19 mouse cellular contexts compared by ENCODE assay signal in genomic region chr17:44061289-44061890, GRCm38 (mm10). TPM values are rescaled to one million over a fixed set of nuclear protein-coding genes. Genes with fewer than 3 reads are reported as not detected.
A peak's percentile ranks its signal among the peaks of the same experiment; 100 is the strongest.
DNase-seq lines count a peak whose midpoint lies in the region; ATAC-seq and TF ChIP-seq lines count a peak whose summit lies in the region.
"Had no signal": no experiment of that assay in that cellular context is flagged by ENCODE, and none has a peak within 500 bp of the region (broad histone marks: within the 10 kb centered on the region; RNA-seq: fewer than 3 reads in every experiment).

No protein-coding gene starts in this region.

- no peaks in the 10 kb centered on the region for H3K36me3 ChIP-seq in embryonic facial prominence, embryonic 14.5 days (ENCODE audit: control insufficient read depth, insufficient read depth, low read length)
- no peaks in the 10 kb centered on the region for H3K36me3 ChIP-seq in limb, embryonic 12.5 days
- H3K36me3 ChIP-seq: hindbrain, embryonic 10.5 days; liver, embryonic 13.5 days; lung, embryonic 15.5 days; neural tube, embryonic 15.5 days had no signal

- peak; percentile 18 for DNase-seq in kidney, postnatal 10 days
- DNase-seq in kidney, adult 11 months = no peak
- peak; percentile 59 for DNase-seq in 3T3-L1 (ENCODE audit: low read depth, low spot score)
- DNase-seq in embryonic facial prominence, embryonic 14.5 days (ENCODE audit: low spot score) = peak; percentile 84
- DNase-seq in layer of hippocampus, postnatal 36 days = no peak
- DNase-seq in adrenal gland, postnatal 10 days = no peak
- DNase-seq in layer of hippocampus, adult 2 months (ENCODE audit: low spot score in 2 of 2) = no peak
- DNase-seq: cerebellum, adult 9-11 months; gastrocnemius, adult 2 months; heart, adult 18-20 months; liver, embryonic 13.5 days; midbrain, embryonic 14.5 days; right cerebral cortex, postnatal 4 days; thymus, postnatal 4 days had no signal

- H3K27ac ChIP-seq in embryonic facial prominence, embryonic 14.5 days (replicated peaks; ENCODE audit: low read depth, low read length) = no peak overlapping the region
- H3K27ac ChIP-seq in limb, embryonic 12.5 days = peak overlapping the region; percentile 41; the same call in 1 of the 2 replicates
- no peak overlapping the region for H3K27ac ChIP-seq in layer of hippocampus, adult 2 months
- H3K27ac ChIP-seq: gastrocnemius, adult 2 months; hindbrain, embryonic 10.5 days; liver, embryonic 13.5 days; lung, embryonic 15.5 days; neural tube, embryonic 15.5 days had no signal

- no peak overlapping the region for H3K4me3 ChIP-seq in embryonic facial prominence, embryonic 14.5 days (ENCODE audit: low read depth, low read length)
- H3K4me3 ChIP-seq in limb, embryonic 12.5 days (replicated peaks) = no peak overlapping the region
- no peak overlapping the region for H3K4me3 ChIP-seq in layer of hippocampus, adult 2 months
- H3K4me3 ChIP-seq: gastrocnemius, adult 2 months; hindbrain, embryonic 10.5 days; liver, embryonic 13.5 days; lung, embryonic 15.5 days; myocyte; neural tube, embryonic 15.5 days had no signal

- TF ChIP-seq CTCF in layer of hippocampus, adult 2 months (conservative IDR thresholded peaks at IDR 0.05) = no peak

- H3K27me3 ChIP-seq in embryonic facial prominence, embryonic 14.5 days (replicated peaks; ENCODE audit: control insufficient read depth, insufficient read depth, low read length) = no peaks in the 10 kb centered on the region
- no peaks in the 10 kb centered on the region for H3K27me3 ChIP-seq in limb, embryonic 12.5 days
- H3K27me3 ChIP-seq: liver, embryonic 13.5 days; lung, embryonic 15.5 days; neural tube, embryonic 15.5 days had no signal

- ATAC-seq in embryonic facial prominence, embryonic 14.5 days (ENCODE audit: low read depth) = peak; percentile 67
- peak; percentile 71 for ATAC-seq in limb, embryonic 12.5 days (ENCODE audit: insufficient number of reproducible peaks, insufficient read depth, low FRiP score, low TSS enrichment, low read depth)

- H3K9me3 ChIP-seq in embryonic facial prominence, embryonic 14.5 days (ENCODE audit: control insufficient read depth, low read length) = no peaks in the 10 kb centered on the region
- no peaks in the 10 kb centered on the region; the same call in 1 of the 2 replicates for H3K9me3 ChIP-seq in limb, embryonic 12.5 days
- H3K9me3 ChIP-seq: hindbrain, embryonic 10.5 days; liver, embryonic 13.5 days; lung, embryonic 15.5 days; neural tube, embryonic 15.5 days had no signal

- 55% methylated on average over 5 of the region's 5 CpGs for WGBS in embryonic facial prominence, embryonic 14.5 days
- 49% methylated on average over 5 of the region's 5 CpGs for WGBS in limb, embryonic 12.5 days

- peaks cover 7% of the 10 kb centered on the region; the same call in 1 of the 2 replicates for H3K4me1 ChIP-seq in embryonic facial prominence, embryonic 14.5 days (ENCODE audit: control insufficient read depth, insufficient read depth, low read length)
- peaks cover 18% of the 10 kb centered on the region for H3K4me1 ChIP-seq in limb, embryonic 12.5 days (replicated peaks)
- H3K4me1 ChIP-seq: hindbrain, embryonic 10.5 days; liver, embryonic 13.5 days; lung, embryonic 15.5 days; neural tube, embryonic 15.5 days had no signal

- H3K4me2 ChIP-seq in embryonic facial prominence, embryonic 14.5 days (ENCODE audit: low read depth, low read length) = no peak overlapping the region
- H3K4me2 ChIP-seq in limb, embryonic 12.5 days = no peak overlapping the region
- H3K4me2 ChIP-seq: liver, embryonic 13.5 days; lung, embryonic 15.5 days; neural tube, embryonic 15.5 days had no signal

- no peak overlapping the region for H3K9ac ChIP-seq in embryonic facial prominence, embryonic 14.5 days (ENCODE audit: low read depth, low read length)
- no peak overlapping the region for H3K9ac ChIP-seq in limb, embryonic 12.5 days (replicated peaks)
- H3K9ac ChIP-seq: liver, embryonic 13.5 days; lung, embryonic 15.5 days; neural tube, embryonic 15.5 days had no signal

RNA-seq across cellular contexts. Expression of gene Enpp5, which starts 17.2 kb away (rescaled TPM):
- 11.5 and 14.6 TPM in 2 replicates for polyA plus RNA-seq in embryonic facial prominence, embryonic 14.5 days (2014; fragmentation: Nextera tagmentation; extraction: Ambion mirVana)
- polyA plus RNA-seq in limb, embryonic 12.5 days (2016; fragmentation: Nextera tagmentation; extraction: Ambion mirVana) = 13.6 and 14.3 TPM in 2 replicates
- total RNA-seq in layer of hippocampus, postnatal 36 days (2021) = 100 to 1,000 TPM; 149 to 157 TPM
- total RNA-seq in adrenal gland, postnatal 10 days (2021) = 10 to 100 TPM; 20.7 to 25.3 TPM
- 100 to 1,000 TPM; 153 to 159 TPM for total RNA-seq in layer of hippocampus, adult 2 months (2021)

RNA-seq across cellular contexts. Expression of gene Enpp4, which starts 44.2 kb away (rescaled TPM):
- 3.9 TPM in 2 replicates for polyA plus RNA-seq in embryonic facial prominence, embryonic 14.5 days (2014; fragmentation: Nextera tagmentation; extraction: Ambion mirVana)
- polyA plus RNA-seq in limb, embryonic 12.5 days (2016; fragmentation: Nextera tagmentation; extraction: Ambion mirVana) = 3.6 and 4.0 TPM in 2 replicates
- 10 to 100 TPM; 15.5 to 16.1 TPM for total RNA-seq in layer of hippocampus, postnatal 36 days (2021)
- total RNA-seq in adrenal gland, postnatal 10 days (2021) = 10 to 100 TPM; 10.0 to 10.7 TPM
- total RNA-seq in layer of hippocampus, adult 2 months (2021) = 10 to 100 TPM; 15.7 to 17.2 TPM

Comparison
In these comparisons a context has a peak if more than half of its experiments do, and no peak if none do; other contexts are left out.
1. DNase-seq: peak in kidney, postnatal 10 days (single experiment), 3T3-L1 (single experiment) and embryonic facial prominence, embryonic 14.5 days (single experiment); none in kidney, adult 11 months (single experiment), layer of hippocampus, postnatal 36 days (0 of 2), adrenal gland, postnatal 10 days (single experiment) and layer of hippocampus, adult 2 months (0 of 2).
2. RNA of gene Enpp5, which starts 17.2 kb away (total RNA-seq): 153 to 159 TPM in layer of hippocampus, adult 2 months and 149 to 157 TPM in layer of hippocampus, postnatal 36 days; 20.7 to 25.3 TPM in adrenal gland, postnatal 10 days; every median in the first group is over 4 times any median in the second.